ENCODE assay signal across 12 mouse cellular contexts in genomic region chr17:12307251-12308135, GRCm38 (mm10). TPM values are rescaled to one million over a fixed set of nuclear protein-coding genes. Genes with fewer than 3 reads are reported as not detected.
DNase-seq lines count a peak whose midpoint lies in the region; ATAC-seq lines count a peak whose summit lies in the region.
"Had no signal": no experiment of that assay in that cellular context is flagged by ENCODE, and none has a peak within 500 bp of the region (broad histone marks: within the 10 kb centered on the region; RNA-seq: fewer than 3 reads in every experiment).

No protein-coding gene starts in this region.

- WGBS in kidney, embryonic 15.5 days = 72% methylated on average over 20 of the region's 20 CpGs

- no peaks in the 10 kb centered on the region for H3K9me3 ChIP-seq in kidney, embryonic 15.5 days (replicated peaks)
- H3K9me3 ChIP-seq: lung, embryonic 15.5 days had no signal

- no peaks in the 10 kb centered on the region for H3K36me3 ChIP-seq in kidney, embryonic 15.5 days
- H3K36me3 ChIP-seq: lung, embryonic 15.5 days had no signal

- H3K27me3 ChIP-seq in kidney, embryonic 15.5 days = no peaks in the 10 kb centered on the region
- H3K27me3 ChIP-seq: lung, embryonic 15.5 days; Patski had no signal

- H3K4me3 ChIP-seq in kidney, embryonic 15.5 days (replicated peaks) = no peak overlapping the region
- H3K4me3 ChIP-seq: gastrocnemius, adult 2 months; lung, embryonic 15.5 days had no signal

- peaks cover 27% of the 10 kb centered on the region for H3K4me1 ChIP-seq in kidney, embryonic 15.5 days
- H3K4me1 ChIP-seq: lung, embryonic 15.5 days had no signal

- no peak for DNase-seq in kidney, postnatal 14 days
- DNase-seq in gastrocnemius, postnatal 4 days (ENCODE audit: low spot score in 2 of 2) = no peak
- no peak for DNase-seq in kidney, adult 11 months
- DNase-seq in embryo, embryonic 11 days = no peak
- DNase-seq: gastrocnemius, adult 2 months; kidney, adult 9 months had no signal

- no peak overlapping the region for H3K9ac ChIP-seq in kidney, embryonic 15.5 days
- H3K9ac ChIP-seq: lung, embryonic 15.5 days had no signal

- no peak overlapping the region for H3K4me2 ChIP-seq in kidney, embryonic 15.5 days
- H3K4me2 ChIP-seq: lung, embryonic 15.5 days had no signal

- ATAC-seq in kidney, embryonic 15.5 days (replicated peaks; ENCODE audit: low FRiP score) = 0 out of 2 replicates have a peak, but pooled peaks have one; percentile 52
- ATAC-seq in CD4-positive, CD25-positive, alpha-beta regulatory T cell, adult 4 months = peak; percentile 95
- ATAC-seq in common myeloid progenitor, adult 5-6 weeks (replicated peaks; ENCODE audit: low read depth, poor library complexity, severe bottlenecking) = peak; percentile 98
- ATAC-seq in neutrophil, adult 5-6 weeks (ENCODE audit: extremely low read depth, insufficient number of reproducible peaks, low FRiP score, poor library complexity, severe bottlenecking) = peak; percentile 80
- ATAC-seq: Patski had no signal

- no peak overlapping the region for H3K27ac ChIP-seq in kidney, embryonic 15.5 days
- H3K27ac ChIP-seq: gastrocnemius, adult 2 months; lung, embryonic 15.5 days had no signal

RNA-seq across cellular contexts. Expression of gene Map3k4, which starts 11.1 kb away (rescaled TPM):
- polyA plus RNA-seq in kidney, embryonic 15.5 days (2015; fragmentation: Nextera tagmentation; extraction: Ambion mirVana) = 46.9 and 50.2 TPM in 2 replicates
- 10 to 100 TPM; 12.9 to 13.4 TPM for polyA plus RNA-seq in CD4-positive, CD25-positive, alpha-beta regulatory T cell, adult 4 months (2017; shearing (Covaris generic))
- total RNA-seq in common myeloid progenitor, adult 5-6 weeks (2017) = 25.0 and 38.5 TPM in 2 replicates
- total RNA-seq in neutrophil, adult 5-6 weeks (2017) = 38.2 and 38.7 TPM in 2 replicates
- total RNA-seq in gastrocnemius, postnatal 4 days (2021) = 10 to 100 TPM; 26.1 to 32.0 TPM
